Mouse (Mus musculus) retina, embryonic 14.5 days (tissue): ENCODE measurements around the gene Spink2.
A peak's percentile ranks its signal among the peaks of the same experiment; 100 is the strongest.
"Not testable (repeated sequence)": the region's sequence is repeated elsewhere in the genome, so short reads cannot be mapped to it uniquely, and the experiment has no call there.

Experiments used
- DNase-seq: peaks from one replicate; pipeline ENCODE4 v3.0.0-alpha.2; 2015; ENCODE audit warnings: low spot score

Gene Spink2

GRCm38 (mm10) chr5:77193951-77194350, 17.3 kb downstream of the Spink2 start:
- peak; percentile 60 for DNase-seq

- DNase-seq, result no peak
Observed at GRCm38 (mm10) chr5:77193266-77193665, 18.0 kb downstream of the Spink2 start.

GRCm38 (mm10) chr5:77191631-77192030, 19.6 kb downstream of the Spink2 start:
- DNase-seq, result no peak

- no peak for DNase-seq
Observed at GRCm38 (mm10) chr5:77191106-77191505, 20.2 kb downstream of the Spink2 start.

- DNase-seq, result no peak
Observed at GRCm38 (mm10) chr5:77188738-77189137, 22.5 kb downstream of the Spink2 start.

GRCm38 (mm10) chr5:77185351-77185750, 25.9 kb downstream of the Spink2 start:
- DNase-seq, result no peak

- DNase-seq, result not testable (repeated sequence)
Observed at GRCm38 (mm10) chr5:77183876-77184275, 27.4 kb downstream of the Spink2 start.

GRCm38 (mm10) chr5:77183338-77183737, 27.9 kb downstream of the Spink2 start:
- DNase-seq, result no peak

- DNase-seq, result no peak
Observed at GRCm38 (mm10) chr5:77181508-77181907, 29.8 kb downstream of the Spink2 start.

- DNase-seq, result no peak
Observed at GRCm38 (mm10) chr5:77178976-77179375, 32.3 kb downstream of the Spink2 start.

- no peak for DNase-seq
Observed at GRCm38 (mm10) chr5:77178008-77178407, 33.3 kb downstream of the Spink2 start.

- DNase-seq, result no peak
Observed at GRCm38 (mm10) chr5:77174779-77175178, 36.5 kb downstream of the Spink2 start.

GRCm38 (mm10) chr5:77170593-77170992, 40.7 kb downstream of the Spink2 start:
- DNase-seq, result peak; percentile 77

- no peak for DNase-seq
Observed at GRCm38 (mm10) chr5:77167306-77167945, 43.8 kb downstream of the Spink2 start.

- no peak for DNase-seq
Observed at GRCm38 (mm10) chr5:77165703-77166625, 45.3 kb downstream of the Spink2 start.

GRCm38 (mm10) chr5:77163597-77163996, 47.7 kb downstream of the Spink2 start:
- no peak for DNase-seq

- DNase-seq, result no peak
Observed at GRCm38 (mm10) chr5:77162566-77162965, 48.7 kb downstream of the Spink2 start.

GRCm38 (mm10) chr5:77157777-77158540, 53.3 kb downstream of the Spink2 start:
- DNase-seq, result no peak

- no peak for DNase-seq
Observed at GRCm38 (mm10) chr5:77156938-77157337, 54.3 kb downstream of the Spink2 start.

- no peak for DNase-seq
Observed at GRCm38 (mm10) chr5:77155526-77155925, 55.7 kb downstream of the Spink2 start.
